Mouse (Mus musculus) embryo, embryonic 9.5 days (tissue): ENCODE results near the gene Slc25a5.

Experiments used
- DNase-seq: peaks from one replicate; pipeline ENCODE4 v3.0.0-alpha.2; 2017; ENCODE audit errors: extremely low spot score

The Slc25a5 gene

DNA sequence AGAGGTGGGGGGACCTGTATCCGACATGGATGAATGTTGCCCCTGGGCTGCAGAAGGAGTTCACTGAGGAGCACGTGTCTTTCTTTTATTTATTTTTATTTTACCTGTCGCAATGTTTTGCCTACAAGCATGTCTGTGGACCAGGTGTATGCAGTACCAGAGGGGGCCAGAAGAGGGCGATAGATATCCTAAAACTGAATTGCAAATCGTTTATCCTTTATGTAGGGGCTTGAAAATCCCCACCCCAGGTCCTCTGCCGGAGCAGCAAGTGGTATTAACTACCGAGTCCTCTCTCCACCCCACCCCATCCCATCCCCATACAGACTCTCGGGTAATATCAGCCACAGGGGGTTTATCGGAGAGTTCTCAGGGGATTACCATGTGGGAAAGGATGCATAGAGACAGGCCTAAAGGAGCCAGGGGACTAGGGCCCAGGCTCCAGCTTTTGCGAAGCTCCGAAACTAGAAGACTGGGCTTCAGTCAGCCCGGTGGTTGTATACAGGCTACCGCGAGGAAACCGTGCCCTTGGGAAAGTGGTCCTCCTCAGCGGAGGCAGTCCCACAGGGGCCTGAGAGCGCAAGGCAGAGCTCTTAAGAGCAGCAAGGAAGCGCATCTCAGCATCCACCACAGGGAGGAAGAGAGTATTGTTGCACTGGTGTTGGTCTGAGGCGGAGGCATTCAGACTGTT lies 38.1 kb downstream of the Slc25a5 start:
- peak; percentile 69 for DNase-seq

DNA sequence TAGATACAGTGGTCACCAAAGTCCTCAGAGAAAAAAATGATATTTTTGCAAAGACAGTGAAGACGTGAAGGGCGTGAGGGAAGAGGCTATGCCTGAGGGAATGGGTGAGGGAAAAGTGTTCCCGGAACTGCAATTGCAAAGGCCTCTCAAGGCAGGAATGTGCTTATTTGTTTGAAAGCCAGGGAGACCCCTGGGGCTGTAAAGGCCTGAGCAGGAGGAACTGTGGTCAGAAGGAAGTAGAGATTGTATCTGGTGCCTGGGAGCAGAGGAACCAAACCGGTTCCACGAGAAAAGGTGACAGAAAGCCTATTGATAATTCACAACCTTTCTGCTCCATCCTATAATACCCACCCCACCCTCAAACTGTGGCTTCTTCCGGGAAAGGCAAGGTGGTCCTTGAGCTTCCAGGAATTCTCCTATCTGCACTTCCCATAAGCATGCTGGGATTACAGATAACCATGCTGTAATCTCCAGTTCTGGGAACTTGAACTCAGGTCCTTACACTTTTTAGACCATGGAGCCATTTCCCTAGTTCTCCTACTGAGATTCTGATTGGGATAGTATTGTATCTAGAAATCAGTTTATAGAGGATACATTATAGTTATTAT lies 41.7 kb downstream of the Slc25a5 start:
- DNase-seq: no peak

- no peak for DNase-seq
Observed at GRCm38 (mm10) chrX:36839391-36839790, 43.9 kb downstream of the Slc25a5 start.

DNA sequence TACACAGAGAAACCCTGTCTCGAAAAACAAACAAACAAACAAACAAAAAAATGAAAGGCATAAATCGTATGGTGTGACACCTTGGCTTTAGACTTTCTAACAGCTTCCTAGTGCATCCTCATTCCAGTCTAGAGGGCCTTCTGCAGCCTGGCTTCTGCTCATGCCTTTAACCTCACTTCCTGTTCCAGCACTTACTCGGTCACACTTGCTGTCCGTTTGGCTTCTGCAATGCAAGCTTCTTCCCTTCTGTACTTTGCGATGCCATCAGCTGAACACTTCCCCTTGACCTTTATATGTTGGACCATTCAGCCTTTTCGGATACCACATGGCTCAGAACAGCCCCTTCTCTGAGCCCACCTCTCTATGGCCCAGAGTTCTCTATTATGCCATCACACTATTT lies 46.2 kb downstream of the Slc25a5 start:
- DNase-seq: no peak

- DNase-seq: no peak
Observed at GRCm38 (mm10) chrX:36843346-36843990, 48.0 kb downstream of the Slc25a5 start.

DNA sequence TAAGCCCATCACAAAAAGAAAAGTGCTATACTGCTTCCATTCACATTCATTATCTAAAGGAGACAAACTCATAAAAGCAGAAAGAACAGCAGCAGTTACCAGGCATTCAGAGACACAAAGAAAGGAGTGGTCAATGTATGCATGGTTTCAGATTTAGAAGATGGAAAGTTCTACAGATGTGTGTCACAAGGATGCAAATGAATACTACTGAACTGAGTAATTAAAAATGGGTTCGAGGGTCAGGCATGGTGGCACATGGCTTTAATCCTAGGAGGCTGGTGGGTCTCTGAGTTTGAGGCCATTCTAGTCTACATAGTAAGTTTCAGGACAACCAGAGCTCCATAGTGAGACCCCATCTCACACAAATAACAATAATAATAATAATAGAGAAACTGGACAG lies 51.7 kb downstream of the Slc25a5 start:
- DNase-seq: no peak
